Mouse (Mus musculus) forebrain, embryonic 16.5 days (tissue): ENCODE measurements around the gene Cbln4. TPM values are rescaled to one million over a fixed set of nuclear protein-coding genes. Genes with fewer than 3 reads are reported as not detected.
A peak's percentile ranks its signal among the peaks of the same experiment; 100 is the strongest.

Source experiments
- ATAC-seq: fragments of 200-750 bp; cut with Nextera tagmentation; 2 replicates; pipeline ENCODE4 v1.8.0; 2017; ENCODE audit warnings: mild to moderate bottlenecking, moderate library complexity
- H3K27ac ChIP-seq: fragments of 300-500 bp; sonication (generic); 2 replicates; pipeline ENCODE4 v1.5.1; 2014; ENCODE audit warnings: low read length, control low read depth
- H3K27me3 ChIP-seq: fragments of 300-500 bp; sonication (generic); replicated peaks from 2 replicates; pipeline ENCODE4 v1.6.1; 2014; ENCODE audit warnings: low read length; ENCODE audit not compliant: control insufficient read depth, insufficient read depth
- H3K36me3 ChIP-seq: fragments of 300-500 bp; sonication (generic); 2 replicates; pipeline ENCODE4 v1.6.1; 2014; ENCODE audit not compliant: control insufficient read depth, insufficient read depth
- H3K4me1 ChIP-seq: fragments of 300-500 bp; sonication (generic); replicated peaks from 2 replicates; pipeline ENCODE4 v1.6.1; 2014; ENCODE audit warnings: low read length; ENCODE audit not compliant: control insufficient read depth, insufficient read depth
- H3K4me2 ChIP-seq: fragments of 300-500 bp; sonication (generic); 2 replicates; pipeline ENCODE4 v1.6.1; 2014; ENCODE audit warnings: mild to moderate bottlenecking, low read length, control low read depth
- H3K4me3 ChIP-seq: fragments of 300-500 bp; sonication (generic); replicated peaks from 2 replicates; pipeline ENCODE4 v1.5.1; 2014; ENCODE audit warnings: mild to moderate bottlenecking, low read length, control low read depth
- H3K9ac ChIP-seq: fragments of 300-500 bp; sonication (generic); replicated peaks from 2 replicates; pipeline ENCODE4 v1.6.1; 2014; ENCODE audit warnings: low read depth, low read length, control low read depth
- H3K9me3 ChIP-seq: fragments of 300-500 bp; sonication (generic); 2 replicates; pipeline ENCODE4 v1.6.1; 2016; ENCODE audit warnings: low read length; ENCODE audit not compliant: control insufficient read depth
- WGBS: fragments of 180-500 bp; shearing (Covaris S2); extraction: QIAGEN DNeasy Blood & Tissue Kit; methylation state at CpG from one replicate; pipeline ENCODE4 v1.1.7; 2014; 5-methylcytosine and 5-hydroxymethylcytosine counted together
- polyA plus RNA-seq: library from polyadenylated mRNA; unstranded; fragments of >200 nt; fragmentation: Nextera tagmentation; extraction: Ambion mirVana; gene quantifications from 2 replicates; pipeline ENCODE4 v1.2.1, GENCODE M21; 2015

The Cbln4 gene
- polyA plus RNA-seq, 1 experiment from 2014 or later = 15.2 TPM

- Histone ChIP-seq H3K9ac (no peak overlapping the region), H3K27ac (no peak overlapping the region), H3K4me3 (peak overlapping the region; percentile 49), H3K27me3 (peaks cover 24% of the 10 kb centered on the region), H3K4me1 (peaks cover 32% of the 10 kb centered on the region), H3K36me3 (no peaks in the 10 kb centered on the region), H3K4me2 (peak overlapping the region; percentile 16; the same call in 1 of the 2 replicates), H3K9me3 (no peaks in the 10 kb centered on the region)
- WGBS = 32% methylated on average over 10 of the region's 10 CpGs
- no peak for ATAC-seq
Observed at GRCm38 (mm10) chr2:172040859-172041258, 2.4 kb downstream of the Cbln4 start.

- Histone ChIP-seq H3K36me3 (no peaks in the 10 kb centered on the region), H3K27ac (no peak overlapping the region), H3K4me1 (peaks cover 32% of the 10 kb centered on the region), H3K4me3 (no peak overlapping the region), H3K9me3 (no peaks in the 10 kb centered on the region), H3K9ac (no peak overlapping the region), H3K4me2 (no peak overlapping the region), H3K27me3 (peaks cover 24% of the 10 kb centered on the region)
- WGBS = 84% methylated on average over 5 of the region's 5 CpGs
- ATAC-seq = no peak
Observed at GRCm38 (mm10) chr2:172039601-172040000, 3.7 kb downstream of the Cbln4 start.

- no peak overlapping the region for H3K9ac ChIP-seq
- ATAC-seq = no peak
- no peaks in the 10 kb centered on the region for H3K4me1 ChIP-seq
- 45% methylated on average over 5 of the region's 5 CpGs for WGBS
- no peak overlapping the region for H3K27ac ChIP-seq
- H3K27me3 ChIP-seq = no peaks in the 10 kb centered on the region
- no peaks in the 10 kb centered on the region for H3K9me3 ChIP-seq
- no peaks in the 10 kb centered on the region for H3K36me3 ChIP-seq
- H3K4me3 ChIP-seq = no peak overlapping the region
- no peak overlapping the region for H3K4me2 ChIP-seq
Observed at GRCm38 (mm10) chr2:172034281-172034680, 9.0 kb downstream of the Cbln4 start.

- 25% methylated on average over 12 of the region's 12 CpGs for WGBS
- H3K4me2 ChIP-seq = no peak overlapping the region
- H3K9me3 ChIP-seq = no peaks in the 10 kb centered on the region
- no peaks in the 10 kb centered on the region for H3K27me3 ChIP-seq
- H3K27ac ChIP-seq = no peak overlapping the region
- no peaks in the 10 kb centered on the region for H3K4me1 ChIP-seq
- no peak for ATAC-seq
- H3K9ac ChIP-seq = no peak overlapping the region
- H3K4me3 ChIP-seq = no peak overlapping the region
- H3K36me3 ChIP-seq = no peaks in the 10 kb centered on the region
Observed at GRCm38 (mm10) chr2:172025459-172026130, 17.7 kb downstream of the Cbln4 start.

- ATAC-seq = no peak
- 98% methylated on average over 9 of the region's 10 CpGs for WGBS
- Histone ChIP-seq H3K4me3 (no peak overlapping the region), H3K9ac (no peak overlapping the region), H3K27ac (no peak overlapping the region), H3K36me3 (no peaks in the 10 kb centered on the region), H3K4me1 (peaks cover 20% of the 10 kb centered on the region), H3K27me3 (no peaks in the 10 kb centered on the region), H3K9me3 (no peaks in the 10 kb centered on the region), H3K4me2 (no peak overlapping the region)
Observed at GRCm38 (mm10) chr2:172006726-172007125, 36.5 kb downstream of the Cbln4 start.

- Histone ChIP-seq H3K36me3 (no peaks in the 10 kb centered on the region), H3K4me3 (no peak overlapping the region), H3K27ac (no peak overlapping the region), H3K27me3 (no peaks in the 10 kb centered on the region), H3K9me3 (no peaks in the 10 kb centered on the region), H3K4me2 (no peak overlapping the region), H3K9ac (no peak overlapping the region), H3K4me1 (peaks cover 20% of the 10 kb centered on the region)
- ATAC-seq = peak; percentile 67
- 18% methylated on average over 7 of the region's 7 CpGs for WGBS
Observed at GRCm38 (mm10) chr2:172005970-172006369, 37.3 kb downstream of the Cbln4 start.

GRCm38 (mm10) chr2:172004029-172004984 is 39.0 kb downstream of the Cbln4 start:
- Histone ChIP-seq H3K36me3 (no peaks in the 10 kb centered on the region), H3K4me2 (no peak overlapping the region), H3K27me3 (no peaks in the 10 kb centered on the region), H3K4me1 (peaks cover 20% of the 10 kb centered on the region), H3K9me3 (no peaks in the 10 kb centered on the region), H3K4me3 (no peak overlapping the region), H3K27ac (no peak overlapping the region), H3K9ac (no peak overlapping the region)
- WGBS = 56% methylated on average over 21 of the region's 21 CpGs
- ATAC-seq = no peak

- Histone ChIP-seq H3K4me2 (no peak overlapping the region), H3K27ac (no peak overlapping the region), H3K9me3 (no peaks in the 10 kb centered on the region), H3K27me3 (no peaks in the 10 kb centered on the region), H3K36me3 (no peaks in the 10 kb centered on the region), H3K9ac (no peak overlapping the region), H3K4me1 (no peaks in the 10 kb centered on the region), H3K4me3 (no peak overlapping the region)
- peak; percentile 70; the same call in 1 of the 2 replicates for ATAC-seq
- WGBS = 70% methylated on average over 6 of the region's 6 CpGs
Observed at GRCm38 (mm10) chr2:171996979-171997686, 46.1 kb downstream of the Cbln4 start.

- Histone ChIP-seq H3K4me1 (no peaks in the 10 kb centered on the region), H3K9me3 (no peaks in the 10 kb centered on the region), H3K4me2 (no peak overlapping the region), H3K4me3 (no peak overlapping the region), H3K36me3 (no peaks in the 10 kb centered on the region), H3K27me3 (no peaks in the 10 kb centered on the region), H3K9ac (no peak overlapping the region), H3K27ac (no peak overlapping the region)
- WGBS = 67% methylated on average over 6 of the region's 6 CpGs
- no peak for ATAC-seq
Observed at GRCm38 (mm10) chr2:171994861-171995260, 48.4 kb downstream of the Cbln4 start.
